Mouse (Mus musculus) lung, postnatal 0 days (tissue): Measurements from ENCODE around the gene P4ha2. TPM values are rescaled to one million over a fixed set of nuclear protein-coding genes. Genes with fewer than 3 reads are reported as not detected.

ENCODE experiments used
- ATAC-seq: fragments of 200-750 bp; cut with Nextera tagmentation; 2 replicates; pipeline ENCODE4 v1.8.0; 2017; ENCODE audit warnings: moderate library complexity
- DNase-seq: peaks from one replicate; pipeline ENCODE4 v3.0.0-alpha.2; 2016; ENCODE audit warnings: low spot score
- H3K27ac ChIP-seq: fragments of 300-500 bp; sonication (generic); 2 replicates; pipeline ENCODE4 v1.5.1; 2014; ENCODE audit warnings: antibody characterized with exemption, mild to moderate bottlenecking, low read length, mixed read lengths
- H3K27me3 ChIP-seq: fragments of 300-500 bp; sonication (generic); replicated peaks from 2 replicates; pipeline ENCODE4 v1.6.1; 2014; ENCODE audit warnings: low read length, mixed read lengths; ENCODE audit not compliant: insufficient read depth
- H3K36me3 ChIP-seq: fragments of 300-500 bp; sonication (generic); 2 replicates; pipeline ENCODE4 v1.6.1; 2014; ENCODE audit warnings: low read length, mixed read lengths; ENCODE audit not compliant: insufficient read depth
- H3K4me1 ChIP-seq: fragments of 300-500 bp; sonication (generic); 2 replicates; pipeline ENCODE4 v1.6.1; 2014; ENCODE audit warnings: antibody characterized with exemption, low read depth, low read length, mixed read lengths; ENCODE audit not compliant: insufficient read depth
- H3K4me2 ChIP-seq: fragments of 300-500 bp; sonication (generic); replicated peaks from 2 replicates; pipeline ENCODE4 v1.6.1; 2014; ENCODE audit warnings: low read depth, mild to moderate bottlenecking, low read length, moderate library complexity, mixed read lengths
- H3K4me3 ChIP-seq: fragments of 300-500 bp; sonication (generic); 2 replicates; pipeline ENCODE4 v1.5.1; 2014; ENCODE audit warnings: low read depth, low read length
- H3K9ac ChIP-seq: fragments of 300-500 bp; sonication (generic); replicated peaks from 2 replicates; pipeline ENCODE4 v1.6.1; 2014; ENCODE audit warnings: low read depth, mild to moderate bottlenecking
- H3K9me3 ChIP-seq: fragments of 300-500 bp; sonication (generic); 2 replicates; pipeline ENCODE4 v1.6.1; 2016; ENCODE audit warnings: low read length, mixed read lengths
- CTCF ChIP-seq: IDR thresholded peaks from 2 replicates; pipeline ENCODE4 v1.5.1; 2016; ENCODE audit warnings: antibody characterized with exemption, mild to moderate bottlenecking
- EP300 ChIP-seq: IDR thresholded peaks from 2 replicates; pipeline ENCODE4 v1.6.1; 2016; ENCODE audit warnings: antibody characterized with exemption, mild to moderate bottlenecking, control low read depth
- WGBS: fragments of 180-500 bp; shearing (Covaris S2); extraction: QIAGEN DNeasy Blood & Tissue Kit; methylation state at CpG from one replicate; pipeline ENCODE4 v1.1.7; 2014; 5-methylcytosine and 5-hydroxymethylcytosine counted together
- polyA plus RNA-seq: library from polyadenylated mRNA; unstranded; fragments of >200 nt; fragmentation: Nextera tagmentation; extraction: Ambion mirVana; gene quantifications from 2 replicates; pipeline ENCODE4 v1.2.1, GENCODE M21; 2015

The P4ha2 gene
- polyA plus RNA-seq, 1 experiment from 2014 or later: 26.5 TPM

DNA sequence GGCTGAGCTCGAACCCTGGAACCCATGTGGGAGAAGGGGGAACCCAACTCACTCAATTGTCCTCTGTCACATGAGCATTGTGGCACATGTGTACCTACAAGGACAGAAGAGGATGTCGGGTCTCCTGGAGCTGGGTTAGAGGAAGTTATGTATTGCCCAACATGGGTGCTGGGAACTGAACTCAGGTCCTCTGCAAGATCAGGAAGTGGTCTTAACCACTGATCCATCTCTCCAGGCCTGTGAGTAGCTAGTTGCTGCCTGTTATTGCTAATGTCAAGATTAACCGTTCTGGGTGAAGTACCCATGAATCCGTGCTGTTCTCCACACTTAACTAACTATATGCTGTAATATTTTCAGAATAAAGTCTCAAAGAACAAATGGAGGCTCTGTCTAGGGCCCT lies 74.3 kb downstream of the P4ha2 start:
- DNase-seq: no peak
- no peaks in the 10 kb centered on the region for H3K4me1 ChIP-seq
- no peaks in the 10 kb centered on the region for H3K27me3 ChIP-seq
- TF ChIP-seq CTCF (no peak), EP300 (no peak)
- H3K4me2 ChIP-seq: no peak overlapping the region
- no peak overlapping the region for H3K27ac ChIP-seq
- H3K9ac ChIP-seq: no peak overlapping the region
- no peak for ATAC-seq
- 78% methylated on average over 4 of the region's 4 CpGs for WGBS
- no peak overlapping the region for H3K4me3 ChIP-seq
- H3K36me3 ChIP-seq: no peaks in the 10 kb centered on the region
- H3K9me3 ChIP-seq: no peaks in the 10 kb centered on the region

DNA sequence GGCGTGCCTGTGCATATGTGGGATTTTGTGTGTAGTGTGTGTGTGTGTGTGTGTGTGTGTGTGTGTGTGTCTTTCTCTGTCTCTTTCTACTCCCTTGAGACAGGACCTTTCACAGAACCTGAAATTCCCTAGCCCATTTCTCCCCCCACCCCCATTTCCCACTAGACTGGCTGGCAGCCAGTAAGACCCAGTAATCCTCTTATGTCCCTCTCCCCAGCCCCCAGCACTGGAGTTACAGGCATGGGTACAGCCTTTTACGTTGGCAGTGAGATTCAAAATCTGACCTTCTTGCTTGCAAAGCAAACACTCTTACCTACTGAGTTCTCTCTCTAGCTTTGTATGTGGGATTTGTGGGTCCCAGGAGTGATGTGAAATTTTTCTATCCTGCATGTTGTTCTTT lies 75.0 kb downstream of the P4ha2 start:
- Histone ChIP-seq H3K4me2 (no peak overlapping the region), H3K4me1 (no peaks in the 10 kb centered on the region), H3K27ac (no peak overlapping the region), H3K36me3 (no peaks in the 10 kb centered on the region), H3K27me3 (no peaks in the 10 kb centered on the region), H3K9ac (no peak overlapping the region), H3K9me3 (no peaks in the 10 kb centered on the region), H3K4me3 (no peak overlapping the region)
- TF ChIP-seq CTCF: no peak
- no peak for TF ChIP-seq EP300
- DNase-seq: no peak
- 64% methylated on average over 2 of the region's 2 CpGs for WGBS
- no peak for ATAC-seq

Other genes starting within 250 kb of the P4ha2 start
- 3.4 and 5.4 TPM in 2 replicates for gene Gm12216, start 240.8 kb upstream of the P4ha2 start, polyA plus RNA-seq
- 7.3 and 9.5 TPM in 2 replicates for gene Slc22a5, start 208.4 kb upstream of the P4ha2 start, polyA plus RNA-seq
- gene Slc22a21, start 119.8 kb upstream of the P4ha2 start, polyA plus RNA-seq: 2.6 TPM in 2 replicates
- 0.70 and 1.1 TPM in 2 replicates for gene Slc22a4, start 72.0 kb upstream of the P4ha2 start, polyA plus RNA-seq
- gene Pdlim4, start 31.1 kb upstream of the P4ha2 start, polyA plus RNA-seq: 7.3 and 8.6 TPM in 2 replicates
- 14.7 and 16.9 TPM in 2 replicates for gene Csf2, start 149.6 kb downstream of the P4ha2 start, polyA plus RNA-seq
- not detected in 2 replicates for gene Il3, start 167.2 kb downstream of the P4ha2 start, polyA plus RNA-seq
- gene Acsl6, start 203.7 kb downstream of the P4ha2 start, polyA plus RNA-seq: 0.12 and 0.14 TPM in 2 replicates